Mouse (Mus musculus): ENCODE measurements at regions not wholly inside any gene's neighbourhood (a gene's known extent, or its start where the extent isn't known, plus 50 kb on each side); places are given as distances from the start of the nearest gene placed in this dataset.
A peak's percentile ranks its signal among the peaks of the same experiment; 100 is the strongest.

GRCm38 (mm10) chr5:100232076-100232475 lies 72.5 kb upstream of the Tmem150c start:
- no peak overlapping the region for H3K27ac ChIP-seq (ENCODE audit: low read depth, low read length)
- no peak overlapping the region for H3K4me3 ChIP-seq (ENCODE audit: low read length)
- no peaks in the 10 kb centered on the region; the same call in 1 of the 2 replicates for H3K4me1 ChIP-seq (ENCODE audit: control insufficient read depth, insufficient read depth, low read length)
- H3K9me3 ChIP-seq (ENCODE audit: control insufficient read depth, low read length) = no peaks in the 10 kb centered on the region
- no peaks in the 10 kb centered on the region for H3K27me3 ChIP-seq (ENCODE audit: control insufficient read depth, insufficient read depth, low read length)
- H3K9ac ChIP-seq (ENCODE audit: low read depth, low read length) = no peak overlapping the region
- no peaks in the 10 kb centered on the region for H3K36me3 ChIP-seq (ENCODE audit: control insufficient read depth, insufficient read depth, low read length)
- 80% methylated on average over 7 of the region's 7 CpGs for WGBS
- no peak overlapping the region for H3K4me2 ChIP-seq (replicated peaks; ENCODE audit: low read depth, low read length)
- no peak for ATAC-seq (ENCODE audit: low FRiP score, low TSS enrichment)

GRCm38 (mm10) chr5:100231574-100231973 lies 72.0 kb upstream of the Tmem150c start:
- no peak overlapping the region for H3K27ac ChIP-seq (ENCODE audit: low read depth, low read length)
- no peaks in the 10 kb centered on the region for H3K27me3 ChIP-seq (ENCODE audit: control insufficient read depth, insufficient read depth, low read length)
- H3K36me3 ChIP-seq (ENCODE audit: control insufficient read depth, insufficient read depth, low read length) = no peaks in the 10 kb centered on the region
- H3K9ac ChIP-seq (ENCODE audit: low read depth, low read length) = no peak overlapping the region
- no peak overlapping the region for H3K4me3 ChIP-seq (ENCODE audit: low read length)
- H3K4me1 ChIP-seq (ENCODE audit: control insufficient read depth, insufficient read depth, low read length) = no peaks in the 10 kb centered on the region; the same call in 1 of the 2 replicates
- no peak for ATAC-seq (ENCODE audit: low FRiP score, low TSS enrichment)
- H3K4me2 ChIP-seq (replicated peaks; ENCODE audit: low read depth, low read length) = no peak overlapping the region
- 60% methylated on average over 11 of the region's 11 CpGs for WGBS
- no peaks in the 10 kb centered on the region for H3K9me3 ChIP-seq (ENCODE audit: control insufficient read depth, low read length)

- H3K27me3 ChIP-seq (ENCODE audit: control insufficient read depth, insufficient read depth, low read length) = no peaks in the 10 kb centered on the region
- no peaks in the 10 kb centered on the region for H3K9me3 ChIP-seq (ENCODE audit: control insufficient read depth, low read length)
- no peak overlapping the region for H3K27ac ChIP-seq (ENCODE audit: low read depth, low read length)
- ATAC-seq (ENCODE audit: low FRiP score, low TSS enrichment) = no peak
- H3K36me3 ChIP-seq (ENCODE audit: control insufficient read depth, insufficient read depth, low read length) = no peaks in the 10 kb centered on the region
- no peak overlapping the region for H3K9ac ChIP-seq (ENCODE audit: low read depth, low read length)
- 89% methylated on average over 4 of the region's 4 CpGs for WGBS
- no peak overlapping the region for H3K4me2 ChIP-seq (replicated peaks; ENCODE audit: low read depth, low read length)
- no peaks in the 10 kb centered on the region; the same call in 1 of the 2 replicates for H3K4me1 ChIP-seq (ENCODE audit: control insufficient read depth, insufficient read depth, low read length)
- no peak overlapping the region for H3K4me3 ChIP-seq (ENCODE audit: low read length)
Measured at GRCm38 (mm10) chr5:100230038-100230437, 70.4 kb upstream of the Tmem150c start.

GRCm38 (mm10) chr5:100227888-100228287 lies 68.3 kb upstream of the Tmem150c start:
- H3K4me3 ChIP-seq (ENCODE audit: low read length) = no peak overlapping the region
- no peaks in the 10 kb centered on the region; the same call in 1 of the 2 replicates for H3K4me1 ChIP-seq (ENCODE audit: control insufficient read depth, insufficient read depth, low read length)
- ATAC-seq (ENCODE audit: low FRiP score, low TSS enrichment) = no peak
- H3K9me3 ChIP-seq (ENCODE audit: control insufficient read depth, low read length) = no peaks in the 10 kb centered on the region
- H3K27ac ChIP-seq (ENCODE audit: low read depth, low read length) = no peak overlapping the region
- no peaks in the 10 kb centered on the region for H3K36me3 ChIP-seq (ENCODE audit: control insufficient read depth, insufficient read depth, low read length)
- H3K4me2 ChIP-seq (replicated peaks; ENCODE audit: low read depth, low read length) = no peak overlapping the region
- H3K9ac ChIP-seq (ENCODE audit: low read depth, low read length) = no peak overlapping the region
- WGBS = 45% methylated on average over 5 of the region's 5 CpGs
- H3K27me3 ChIP-seq (ENCODE audit: control insufficient read depth, insufficient read depth, low read length) = no peaks in the 10 kb centered on the region

- WGBS = 70% methylated on average over 17 of the region's 17 CpGs
- H3K27ac ChIP-seq (ENCODE audit: low read depth, low read length) = no peak overlapping the region
- H3K4me3 ChIP-seq (ENCODE audit: low read length) = no peak overlapping the region
- no peaks in the 10 kb centered on the region for H3K36me3 ChIP-seq (ENCODE audit: control insufficient read depth, insufficient read depth, low read length)
- no peaks in the 10 kb centered on the region; the same call in 1 of the 2 replicates for H3K4me1 ChIP-seq (ENCODE audit: control insufficient read depth, insufficient read depth, low read length)
- peak; percentile 57; the same call in 1 of the 2 replicates for ATAC-seq (ENCODE audit: low FRiP score, low TSS enrichment)
- no peak overlapping the region for H3K9ac ChIP-seq (ENCODE audit: low read depth, low read length)
- no peaks in the 10 kb centered on the region for H3K9me3 ChIP-seq (ENCODE audit: control insufficient read depth, low read length)
- no peaks in the 10 kb centered on the region for H3K27me3 ChIP-seq (ENCODE audit: control insufficient read depth, insufficient read depth, low read length)
- no peak overlapping the region for H3K4me2 ChIP-seq (replicated peaks; ENCODE audit: low read depth, low read length)
Measured at GRCm38 (mm10) chr5:100226571-100227235, 67.1 kb upstream of the Tmem150c start.

GRCm38 (mm10) chr5:100225491-100225890 lies 65.9 kb upstream of the Tmem150c start:
- no peaks in the 10 kb centered on the region for H3K27me3 ChIP-seq (ENCODE audit: control insufficient read depth, insufficient read depth, low read length)
- H3K9me3 ChIP-seq (ENCODE audit: control insufficient read depth, low read length) = no peaks in the 10 kb centered on the region
- H3K27ac ChIP-seq (ENCODE audit: low read depth, low read length) = no peak overlapping the region
- no peak overlapping the region for H3K4me2 ChIP-seq (replicated peaks; ENCODE audit: low read depth, low read length)
- no peaks in the 10 kb centered on the region for H3K36me3 ChIP-seq (ENCODE audit: control insufficient read depth, insufficient read depth, low read length)
- no peaks in the 10 kb centered on the region; the same call in 1 of the 2 replicates for H3K4me1 ChIP-seq (ENCODE audit: control insufficient read depth, insufficient read depth, low read length)
- ATAC-seq (ENCODE audit: low FRiP score, low TSS enrichment) = no peak
- WGBS = 80% methylated on average over 7 of the region's 7 CpGs
- no peak overlapping the region for H3K9ac ChIP-seq (ENCODE audit: low read depth, low read length)
- H3K4me3 ChIP-seq (ENCODE audit: low read length) = no peak overlapping the region

GRCm38 (mm10) chr5:100224773-100225363 lies 65.3 kb upstream of the Tmem150c start:
- no peak overlapping the region for H3K27ac ChIP-seq (ENCODE audit: low read depth, low read length)
- no peaks in the 10 kb centered on the region; the same call in 1 of the 2 replicates for H3K4me1 ChIP-seq (ENCODE audit: control insufficient read depth, insufficient read depth, low read length)
- no peaks in the 10 kb centered on the region for H3K27me3 ChIP-seq (ENCODE audit: control insufficient read depth, insufficient read depth, low read length)
- no peak overlapping the region for H3K4me3 ChIP-seq (ENCODE audit: low read length)
- no peaks in the 10 kb centered on the region for H3K9me3 ChIP-seq (ENCODE audit: control insufficient read depth, low read length)
- H3K4me2 ChIP-seq (replicated peaks; ENCODE audit: low read depth, low read length) = no peak overlapping the region
- ATAC-seq (ENCODE audit: low FRiP score, low TSS enrichment) = no peak
- H3K36me3 ChIP-seq (ENCODE audit: control insufficient read depth, insufficient read depth, low read length) = no peaks in the 10 kb centered on the region
- H3K9ac ChIP-seq (ENCODE audit: low read depth, low read length) = no peak overlapping the region
- WGBS = 66% methylated on average over 10 of the region's 10 CpGs

GRCm38 (mm10) chr5:100221005-100221583 lies 61.5 kb upstream of the Tmem150c start:
- H3K27me3 ChIP-seq (ENCODE audit: control insufficient read depth, insufficient read depth, low read length) = no peaks in the 10 kb centered on the region
- H3K4me2 ChIP-seq (replicated peaks; ENCODE audit: low read depth, low read length) = no peak overlapping the region
- H3K27ac ChIP-seq (ENCODE audit: low read depth, low read length) = no peak overlapping the region
- no peak overlapping the region for H3K9ac ChIP-seq (ENCODE audit: low read depth, low read length)
- H3K4me3 ChIP-seq (ENCODE audit: low read length) = no peak overlapping the region
- 44% methylated on average over 10 of the region's 10 CpGs for WGBS
- H3K9me3 ChIP-seq (ENCODE audit: control insufficient read depth, low read length) = no peaks in the 10 kb centered on the region
- H3K4me1 ChIP-seq (ENCODE audit: control insufficient read depth, insufficient read depth, low read length) = no peaks in the 10 kb centered on the region
- ATAC-seq (ENCODE audit: low FRiP score, low TSS enrichment) = no peak
- no peaks in the 10 kb centered on the region for H3K36me3 ChIP-seq (ENCODE audit: control insufficient read depth, insufficient read depth, low read length)

- H3K27ac ChIP-seq (ENCODE audit: low read depth, low read length) = no peak overlapping the region
- WGBS = 76% methylated on average over 11 of the region's 11 CpGs
- H3K9me3 ChIP-seq (ENCODE audit: control insufficient read depth, low read length) = no peaks in the 10 kb centered on the region
- no peak overlapping the region for H3K9ac ChIP-seq (ENCODE audit: low read depth, low read length)
- H3K36me3 ChIP-seq (ENCODE audit: control insufficient read depth, insufficient read depth, low read length) = no peaks in the 10 kb centered on the region
- no peaks in the 10 kb centered on the region for H3K4me1 ChIP-seq (ENCODE audit: control insufficient read depth, insufficient read depth, low read length)
- no peaks in the 10 kb centered on the region for H3K27me3 ChIP-seq (ENCODE audit: control insufficient read depth, insufficient read depth, low read length)
- no peak overlapping the region for H3K4me2 ChIP-seq (replicated peaks; ENCODE audit: low read depth, low read length)
- no peak overlapping the region for H3K4me3 ChIP-seq (ENCODE audit: low read length)
- ATAC-seq (ENCODE audit: low FRiP score, low TSS enrichment) = no peak
Measured at GRCm38 (mm10) chr5:100220320-100220719, 60.7 kb upstream of the Tmem150c start.

Data from kidney, embryonic 14.5 days (tissue).